Mouse (Mus musculus) heart, adult 8-10 months (tissue): ENCODE data around the gene Samd11. TPM values are rescaled to one million over a fixed set of nuclear protein-coding genes. Genes with fewer than 3 reads are reported as not detected.

Experiments
- DNase-seq: peaks from one replicate; pipeline ENCODE4 v3.0.0; 2022; ENCODE audit warnings: low spot score
- total RNA-seq, 4 experiments: library from RNA; stranded (reverse); gene quantifications; 2 replicates each; pipeline ENCODE4 v1.2.4; 2022

Samd11 gene
- under 1 TPM in 2 of 4 experiments, not detected in 2; 0.22 TPM for total RNA-seq

DNA sequence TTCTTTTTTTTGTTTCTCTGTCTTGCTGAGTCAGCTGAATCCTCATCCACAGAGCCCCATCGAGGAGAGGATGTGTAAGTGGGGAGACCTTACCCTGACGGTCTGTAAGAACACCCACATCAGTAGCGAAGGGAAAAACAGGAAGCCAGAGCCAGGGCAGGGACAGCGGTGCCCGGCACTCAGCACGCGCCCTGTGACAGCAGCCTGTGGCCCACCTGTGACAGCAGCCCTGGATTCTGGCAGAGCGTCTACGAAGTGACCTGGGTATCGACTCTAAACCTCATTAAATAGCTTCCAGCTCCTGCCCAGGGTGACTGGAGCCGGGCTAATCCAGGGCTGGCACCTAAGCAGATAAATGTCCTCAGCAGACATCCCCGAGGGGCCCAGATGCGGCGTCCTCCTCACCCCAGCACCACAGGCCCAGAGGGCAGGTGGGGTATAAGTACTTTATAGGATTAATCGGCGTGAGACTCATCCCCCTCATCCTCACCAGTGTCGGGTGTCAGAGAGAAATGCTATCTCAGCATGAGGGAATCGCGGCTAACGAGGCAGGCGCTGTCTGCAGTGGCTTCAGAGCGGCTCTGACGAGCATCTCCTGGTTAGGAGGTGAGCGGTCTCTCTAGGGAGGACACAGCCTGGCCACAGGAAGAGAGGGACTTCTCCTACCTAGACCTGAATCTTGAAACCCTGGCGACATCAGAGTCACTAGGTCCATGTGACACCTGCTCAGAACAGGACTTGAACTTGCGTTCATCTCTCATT lies at the start of gene Samd11:
Samd11 (minus strand) TSS at position 580 of the 762 bp plus-strand sequence.
- no peak for DNase-seq

DNA sequence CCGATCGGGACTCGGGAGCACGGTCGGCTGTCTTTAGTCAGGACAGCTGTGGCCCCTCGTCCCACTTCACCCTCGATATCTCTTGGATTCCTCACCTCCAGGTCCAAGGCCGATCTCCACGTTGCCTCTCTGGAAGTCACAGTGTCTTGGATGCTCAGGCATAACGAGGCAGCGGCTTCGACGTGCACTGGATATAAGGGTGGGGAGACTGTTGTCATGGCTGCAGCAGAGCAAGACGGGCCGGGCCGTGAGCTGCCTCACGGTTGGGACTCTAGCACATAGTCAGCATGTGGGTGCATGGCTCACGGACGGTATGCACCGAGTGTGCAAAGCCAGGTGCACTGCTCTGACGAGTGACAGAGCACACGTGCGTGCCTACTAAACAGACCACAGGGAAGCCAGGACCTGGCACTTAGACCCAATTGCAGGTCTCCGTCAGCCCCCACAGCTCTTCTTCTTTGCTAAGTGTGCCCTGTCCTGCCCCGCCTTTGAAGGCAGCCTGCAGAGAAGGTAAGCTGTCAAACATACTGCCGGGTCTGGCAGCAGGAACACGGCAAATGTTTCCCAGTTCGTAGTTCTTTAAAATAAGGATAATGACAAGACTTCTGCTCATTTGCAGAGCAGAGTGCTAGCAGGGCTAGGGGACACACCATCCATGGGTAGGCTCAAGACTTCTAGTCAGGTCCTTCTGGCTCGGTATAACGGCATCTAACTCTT lies 938 bp downstream of the Samd11 start:
- no peak for DNase-seq

DNA sequence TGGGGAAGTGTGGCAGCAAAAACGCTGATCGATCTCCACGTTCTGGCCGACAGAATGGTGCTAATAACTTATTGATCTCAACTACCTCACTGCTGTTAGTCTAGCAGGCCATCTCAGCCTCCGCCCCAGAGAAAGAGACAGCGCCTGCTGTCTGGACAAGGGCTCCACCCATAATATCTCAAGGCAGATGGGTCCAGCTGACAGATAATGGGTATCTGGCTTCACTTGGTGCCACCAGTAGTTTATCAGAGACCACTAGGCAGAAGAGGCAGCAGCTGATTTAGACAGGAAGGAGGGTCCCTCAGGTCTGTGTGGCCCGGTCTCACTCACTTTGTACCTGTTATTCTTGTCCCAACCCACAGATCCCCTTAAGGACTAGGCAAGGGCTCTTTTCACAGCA lies 2.4 kb downstream of the Samd11 start:
- no peak for DNase-seq

DNA sequence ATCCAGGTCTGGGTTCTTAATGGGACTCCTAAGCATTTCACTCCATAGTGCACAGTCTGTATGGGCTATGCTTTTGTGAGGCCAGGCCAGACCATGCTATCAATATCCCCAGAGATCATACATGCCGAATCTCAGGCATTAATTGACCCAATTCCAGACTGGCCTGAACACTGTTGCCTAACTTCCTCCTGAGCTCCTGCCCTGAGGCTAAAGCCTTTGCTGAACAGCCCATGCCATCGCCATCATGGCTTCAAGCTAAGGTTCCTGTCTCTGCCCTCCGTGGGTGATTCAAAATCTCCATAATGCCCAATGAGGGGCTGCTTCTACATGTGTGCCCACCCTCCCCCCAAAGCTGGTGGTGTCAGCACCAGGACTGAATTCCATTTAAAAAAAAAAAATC lies 2.8 kb downstream of the Samd11 start:
- no peak for DNase-seq

DNA sequence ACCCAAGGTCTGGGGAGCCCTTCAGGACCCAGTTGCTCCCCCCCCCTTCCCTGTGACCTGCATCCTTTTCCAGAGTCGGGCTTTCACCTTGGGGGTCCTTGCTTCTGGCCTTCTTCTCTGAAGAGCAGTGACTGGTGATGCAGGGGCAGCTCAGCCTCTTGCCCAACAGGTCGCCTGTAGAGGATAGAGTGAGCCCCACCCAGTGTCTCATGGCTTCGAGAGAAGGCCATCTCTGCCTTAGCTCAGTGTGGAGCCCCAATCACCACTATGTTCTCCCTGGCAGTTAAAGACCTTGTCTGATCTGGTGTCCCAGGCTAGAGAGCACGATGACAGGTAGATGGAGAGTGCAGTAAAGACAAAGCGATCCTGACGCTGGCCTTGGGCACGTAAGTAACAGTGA lies 3.3 kb downstream of the Samd11 start:
- DNase-seq, result no peak

DNA sequence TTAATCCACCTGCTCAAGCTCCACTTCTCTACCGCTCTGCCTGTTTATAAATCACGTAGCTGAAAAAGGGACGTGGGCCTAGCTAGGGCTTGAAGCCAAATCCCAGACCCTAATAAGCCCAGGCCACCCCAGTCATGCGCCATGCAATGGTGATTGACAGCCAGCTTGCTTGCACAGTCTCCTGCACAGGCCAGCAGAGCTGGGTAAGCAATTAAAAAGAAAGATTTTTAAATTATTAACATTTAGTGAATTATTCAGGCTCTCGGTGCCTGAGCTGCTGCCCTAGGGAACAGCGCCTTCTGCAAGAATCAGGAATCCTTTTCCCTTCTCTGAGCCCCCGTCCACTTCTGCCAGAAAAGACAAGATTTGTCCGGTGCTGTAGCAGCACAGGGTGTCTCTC lies 4.4 kb downstream of the Samd11 start:
- no peak for DNase-seq

DNA sequence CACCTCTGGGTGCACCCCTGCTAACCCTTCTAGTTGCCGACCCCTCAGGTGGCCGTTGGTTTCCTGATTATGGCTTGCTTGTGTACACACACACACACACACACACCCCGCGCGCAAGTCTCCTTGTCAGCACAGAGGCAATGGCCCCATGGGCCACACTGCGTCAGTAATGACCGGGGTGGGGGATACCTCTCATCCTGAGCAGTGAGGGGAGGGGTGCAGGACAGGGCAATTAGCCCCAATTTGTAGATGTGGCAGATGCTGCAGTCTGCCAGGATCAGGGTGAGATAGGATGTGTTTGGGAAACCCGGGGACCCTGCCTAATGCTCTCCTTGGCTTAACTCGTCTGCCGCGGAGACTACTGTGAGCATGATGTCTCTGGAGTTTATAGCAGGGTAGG lies 5.9 kb downstream of the Samd11 start:
- no peak for DNase-seq

DNA sequence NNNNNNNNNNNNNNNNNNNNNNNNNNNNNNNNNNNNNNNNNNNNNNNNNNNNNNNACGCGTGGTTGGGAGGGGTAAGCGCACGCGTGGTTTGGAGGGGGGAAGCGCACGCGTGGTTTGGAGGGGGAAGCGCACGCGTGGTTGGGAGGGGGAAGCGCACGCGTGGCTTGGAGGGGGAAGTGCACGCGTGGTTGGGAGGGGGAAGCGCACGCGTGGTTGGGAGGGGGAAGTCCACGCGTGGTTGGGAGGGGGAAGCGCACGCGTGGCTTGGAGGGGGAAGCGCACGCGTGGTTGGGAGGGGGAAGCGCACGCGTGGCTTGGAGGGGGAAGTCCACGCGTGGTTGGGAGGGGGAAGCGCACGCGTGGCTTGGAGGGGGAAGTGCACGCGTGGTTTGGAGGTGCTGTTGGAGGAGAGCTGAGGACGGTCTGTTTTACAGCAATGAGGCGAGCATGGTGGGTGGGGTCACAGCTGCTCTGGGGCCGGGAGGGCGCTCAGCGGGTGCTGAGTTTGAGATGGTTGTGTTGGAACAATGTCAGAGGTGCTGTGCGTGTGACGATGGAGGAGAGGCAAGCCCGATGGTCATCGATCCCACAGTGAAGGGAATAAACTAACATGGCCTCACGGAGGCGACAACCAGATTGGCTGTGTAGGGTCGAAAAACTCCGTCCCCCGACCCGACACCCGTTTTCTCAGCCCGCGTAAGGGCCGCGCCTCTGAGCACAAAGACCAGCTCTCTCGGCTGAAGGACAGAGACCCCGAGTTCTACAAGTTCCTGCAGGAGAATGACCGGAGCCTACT lies 18.6 kb downstream of the Samd11 start:
- DNase-seq, result no peak

DNA sequence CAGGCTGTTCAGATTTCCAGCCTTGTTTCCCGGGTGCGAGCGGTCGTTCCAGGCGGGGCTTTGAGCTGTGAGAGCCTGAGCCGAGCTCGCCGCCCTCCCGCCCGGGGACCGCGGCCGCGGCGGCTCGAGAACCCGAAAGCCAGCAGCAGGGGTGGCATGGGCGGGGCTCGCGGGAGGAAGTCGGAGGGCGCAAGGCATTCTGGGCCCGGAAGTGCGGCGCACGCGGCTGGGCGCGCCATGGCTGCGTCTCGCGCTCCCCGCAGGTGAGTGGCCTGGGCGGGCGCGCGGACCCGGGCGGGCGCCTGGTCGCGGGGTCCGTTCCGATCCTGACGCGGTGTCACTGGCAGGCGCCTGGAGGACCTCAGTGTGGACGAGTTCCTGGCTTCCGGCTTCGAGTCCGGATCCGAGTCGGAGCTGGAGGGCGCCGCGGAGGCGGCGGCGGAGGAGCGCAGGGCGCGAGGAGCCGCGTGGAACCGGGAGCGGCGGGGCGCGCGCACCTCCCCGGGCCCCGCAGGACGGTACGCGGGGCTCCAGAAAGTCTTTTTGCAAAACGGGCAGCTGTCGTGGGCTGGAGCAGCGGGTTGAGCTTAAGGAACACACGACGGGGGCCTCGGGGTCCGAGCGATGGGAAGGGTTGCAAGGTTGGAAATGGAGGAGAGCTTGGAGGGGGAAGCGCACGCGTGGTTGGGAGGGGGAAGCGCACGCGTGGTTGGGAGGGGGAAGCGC lies 19.5 kb downstream of the Samd11 start, which contains the start of gene Noc2l:
Noc2l (plus strand) TSS at position 203 of the 726 bp plus-strand sequence.
- DNase-seq, result peak; percentile 86

DNA sequence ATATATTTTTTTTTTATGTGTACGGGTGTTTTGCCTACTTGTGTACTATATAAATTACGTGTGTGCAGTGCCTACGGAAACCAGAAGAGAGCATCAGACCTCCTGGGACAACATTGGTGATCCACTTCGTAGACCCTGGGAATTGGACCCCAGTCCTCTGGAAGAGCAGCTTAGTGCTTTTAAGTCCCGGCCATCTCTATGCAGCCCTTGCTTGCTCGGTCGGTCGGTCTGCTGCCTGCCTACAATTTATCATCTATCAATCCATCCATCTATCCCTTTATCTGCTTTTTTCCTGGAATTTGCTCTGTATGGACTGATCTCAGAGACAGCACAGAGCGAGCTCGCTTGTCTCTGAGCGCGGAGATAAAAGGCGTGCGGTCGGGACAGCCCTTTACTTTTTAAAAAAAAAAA lies 20.1 kb downstream of the Samd11 start:
- DNase-seq, result no peak

DNA sequence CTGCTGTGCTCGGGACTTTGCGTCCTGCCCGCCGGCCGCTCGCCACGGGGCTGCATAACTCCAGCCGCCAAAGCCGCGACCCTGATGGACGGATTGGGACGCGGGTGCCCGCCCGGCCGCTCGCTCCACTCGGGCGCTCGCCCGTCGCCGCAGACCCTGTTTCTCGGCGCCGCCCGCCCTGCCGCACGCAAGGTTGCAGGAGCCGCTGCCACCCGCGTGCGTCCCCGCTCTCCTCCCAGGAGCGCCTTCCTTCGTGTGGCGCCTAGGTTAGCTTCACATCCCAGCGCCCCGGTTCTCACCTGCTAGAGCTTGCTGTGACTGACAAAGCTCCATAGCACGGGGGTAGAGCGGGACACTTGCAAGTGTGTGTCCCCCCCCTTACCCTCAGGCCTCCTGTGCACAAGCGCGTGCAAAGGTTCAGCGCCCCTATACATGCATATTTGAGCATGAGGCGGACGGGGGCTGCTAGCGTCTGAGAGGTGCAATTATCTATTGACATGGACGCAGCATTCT lies 20.7 kb downstream of the Samd11 start, which contains the start of gene Plekhn1:
Plekhn1 (minus strand) TSS at position 157 of the 513 bp plus-strand sequence.
- DNase-seq, result peak; percentile 65

DNA sequence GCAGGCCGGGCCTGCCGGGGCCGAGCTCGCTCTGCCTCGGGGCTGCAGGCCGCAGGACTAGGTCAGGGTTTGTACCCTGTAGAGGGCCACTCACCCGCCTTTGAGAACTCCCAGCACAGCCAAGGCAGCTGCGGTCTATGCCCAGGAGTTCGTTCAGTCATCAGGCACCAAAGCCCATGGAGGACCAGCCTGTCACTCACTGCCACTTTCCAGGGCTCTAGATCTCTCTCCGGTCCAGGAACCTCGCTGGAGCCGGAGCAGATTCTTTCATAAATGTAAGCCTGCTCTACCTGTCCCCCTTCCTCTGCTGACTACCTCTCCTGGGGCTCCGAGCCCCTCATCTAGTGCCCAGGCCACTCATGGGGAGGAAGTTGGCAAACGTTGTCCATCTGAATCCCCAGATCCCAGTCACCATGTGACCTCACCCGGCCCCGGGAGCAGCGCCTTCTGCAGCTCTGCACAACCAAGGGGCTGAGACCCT lies 21.4 kb downstream of the Samd11 start:
- no peak for DNase-seq

DNA sequence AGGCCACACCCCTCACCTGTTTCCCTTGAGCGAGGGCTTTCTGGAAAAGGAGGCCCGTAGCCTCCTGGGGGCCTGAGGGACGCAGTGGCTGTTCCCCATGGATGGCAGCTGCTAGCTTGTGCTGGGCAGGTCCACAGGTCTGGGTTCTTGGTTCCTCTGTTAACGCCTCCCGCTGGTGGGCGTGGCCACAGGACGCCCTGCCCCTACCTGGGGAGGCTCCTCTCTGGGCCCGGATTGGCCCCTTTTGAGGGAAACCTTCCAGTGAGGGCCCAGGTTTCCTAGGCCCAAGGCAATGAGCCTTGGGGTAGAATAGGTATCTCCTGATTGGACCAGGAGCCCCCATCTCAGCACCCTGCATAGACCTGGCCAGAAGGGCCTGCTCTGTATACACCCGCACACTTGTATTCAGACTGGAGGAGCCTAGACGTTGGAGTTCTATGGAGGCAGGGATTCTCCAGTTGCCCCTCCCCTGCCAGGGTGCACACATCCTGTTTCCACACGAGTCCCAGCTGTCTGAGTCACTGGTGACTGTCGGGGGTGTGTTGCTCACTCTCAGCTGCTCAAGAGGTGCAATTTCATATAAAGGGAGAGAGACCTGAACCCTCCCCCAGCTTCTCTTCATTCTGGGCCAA lies 26.9 kb downstream of the Samd11 start:
- no peak for DNase-seq

DNA sequence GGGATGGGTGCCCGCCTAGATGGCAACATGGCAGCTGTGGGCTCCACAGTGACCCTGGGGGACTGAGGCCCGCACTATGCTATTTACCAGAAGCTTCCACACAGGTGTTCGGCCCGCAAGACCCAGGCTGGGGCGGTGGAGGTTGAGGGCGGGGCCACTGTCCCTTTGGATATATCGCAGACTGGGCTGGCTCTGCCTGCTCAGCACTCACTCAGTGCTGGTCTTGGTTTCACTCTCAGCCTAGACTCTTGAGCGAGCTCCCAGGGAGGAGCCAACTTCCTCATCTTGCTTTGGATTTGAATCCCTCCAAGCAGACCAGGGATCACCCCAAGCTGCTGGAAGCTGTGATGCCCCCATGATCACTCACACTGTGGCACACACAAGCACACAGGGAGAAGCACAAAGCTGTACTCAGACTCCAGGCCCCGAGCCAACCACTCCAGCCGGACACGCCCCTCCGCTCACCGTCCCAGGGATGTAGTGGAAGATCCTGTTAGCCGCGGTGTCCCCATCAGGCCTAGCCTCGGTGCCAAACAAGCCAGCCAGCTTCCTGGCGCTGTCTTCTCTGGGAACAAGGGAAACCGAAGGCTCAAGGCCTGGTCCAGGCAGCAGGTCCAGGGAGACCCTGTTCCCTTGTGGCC lies 27.6 kb downstream of the Samd11 start:
- no peak for DNase-seq

DNA sequence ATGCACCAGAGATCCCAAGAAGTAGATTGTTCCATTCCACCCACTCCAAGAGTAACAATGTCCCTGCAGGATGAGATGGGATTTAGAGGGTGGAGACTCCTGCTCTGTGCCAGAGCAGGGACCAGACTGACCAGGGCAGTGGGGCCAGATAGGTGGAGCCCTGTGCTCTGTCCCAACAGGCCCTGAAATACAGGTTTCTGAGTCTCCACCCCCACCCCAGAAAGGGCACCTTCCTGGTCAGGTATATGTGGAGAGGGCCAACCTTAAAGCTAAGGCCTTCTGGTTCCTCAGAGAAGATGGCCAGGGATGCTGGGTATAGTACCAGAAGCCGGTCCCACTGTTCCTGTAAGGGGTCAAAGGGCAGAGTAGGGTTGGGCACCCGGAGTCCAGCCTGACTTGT lies 31.2 kb downstream of the Samd11 start:
- DNase-seq, result no peak

DNA sequence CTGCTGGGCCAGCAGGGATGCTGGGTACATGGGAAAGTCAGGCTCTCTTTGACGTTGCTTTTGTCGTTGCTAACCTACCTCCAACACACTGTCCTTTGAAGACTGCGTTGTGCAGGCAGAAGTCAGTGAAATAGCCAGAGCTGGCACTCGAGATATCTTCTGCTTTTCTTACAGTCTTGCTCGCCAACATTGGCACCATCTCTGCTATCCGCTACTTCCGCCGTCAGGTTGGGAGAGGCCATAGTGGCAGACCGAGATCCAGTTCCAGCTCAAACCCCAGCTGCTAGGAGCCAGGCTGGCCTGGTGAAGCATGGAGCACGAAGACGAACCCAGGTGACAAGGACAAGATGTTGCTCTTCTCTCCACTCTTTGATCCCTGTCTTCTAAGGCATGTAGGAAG lies 35.5 kb downstream of the Samd11 start:
- no peak for DNase-seq

DNA sequence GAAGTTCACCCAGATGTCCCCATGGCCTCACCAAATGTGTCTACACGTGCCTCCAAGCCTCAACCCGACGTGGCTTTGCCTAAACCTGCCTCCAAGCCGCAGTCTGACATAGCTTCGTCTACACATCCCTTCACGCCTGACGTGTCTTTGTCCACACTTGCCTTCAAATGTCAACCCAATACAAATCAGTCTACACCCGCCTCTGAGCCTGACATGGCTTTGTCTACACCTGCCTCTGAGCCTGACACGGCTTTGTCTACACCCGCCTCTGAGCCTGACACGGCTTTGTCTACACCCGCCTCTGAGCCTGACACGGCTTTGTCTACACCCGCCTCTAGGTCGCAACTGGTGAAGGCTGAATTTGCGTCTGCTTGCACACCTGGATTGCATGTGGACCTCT lies 37.6 kb downstream of the Samd11 start:
- no peak for DNase-seq

DNA sequence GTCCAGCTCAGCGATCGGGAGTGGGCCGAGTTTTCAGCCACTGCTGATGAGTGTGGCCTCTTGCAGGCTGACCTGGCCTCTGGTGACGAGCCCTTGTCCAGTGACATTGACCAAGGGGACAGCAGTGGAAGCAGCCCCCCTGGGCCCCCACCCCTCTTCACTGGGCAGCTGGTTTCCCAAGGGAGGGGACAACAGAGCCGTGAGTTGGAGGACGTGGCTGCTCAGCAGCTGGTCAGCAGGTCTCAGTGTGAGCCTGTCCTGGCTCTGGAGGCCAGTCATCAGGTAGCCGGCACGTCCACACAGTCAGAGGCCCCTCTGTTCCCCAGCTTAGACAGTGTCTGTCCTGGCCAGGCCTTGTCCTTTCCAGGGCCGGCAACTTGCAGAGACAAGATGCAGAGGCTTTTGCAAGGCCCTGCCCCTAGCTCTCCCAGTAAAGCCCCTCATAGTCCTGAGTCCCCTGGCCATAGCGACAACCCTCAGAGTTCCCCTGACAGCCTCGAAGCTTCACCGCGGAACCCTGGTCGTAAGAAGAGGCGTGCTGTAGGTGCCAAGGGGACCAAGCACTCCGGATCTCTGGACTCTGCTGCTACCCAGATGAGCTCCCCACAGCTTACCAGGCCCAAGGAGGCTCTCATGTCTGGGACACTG lies 38.3 kb downstream of the Samd11 start:
- no peak for DNase-seq

DNA sequence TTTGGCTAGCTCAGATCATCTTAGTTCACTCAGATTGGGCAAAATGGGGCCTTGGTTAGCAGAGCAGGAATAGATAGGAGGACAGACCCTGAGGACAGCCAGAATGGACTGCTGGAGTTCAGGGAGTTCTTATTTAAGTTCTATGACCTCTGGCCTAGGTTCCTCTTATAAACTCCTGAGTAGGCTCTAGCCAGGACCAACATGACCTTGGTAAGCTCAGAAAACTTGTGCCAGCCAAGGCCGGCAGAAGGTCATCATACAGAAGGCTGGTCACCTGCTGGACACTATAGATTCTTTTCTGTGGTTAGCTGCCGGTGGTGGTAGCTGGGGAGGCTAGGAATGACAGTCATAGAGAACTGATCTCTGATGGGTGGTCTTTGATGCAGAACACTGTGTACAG lies 39.3 kb downstream of the Samd11 start:
- DNase-seq, result no peak

DNA sequence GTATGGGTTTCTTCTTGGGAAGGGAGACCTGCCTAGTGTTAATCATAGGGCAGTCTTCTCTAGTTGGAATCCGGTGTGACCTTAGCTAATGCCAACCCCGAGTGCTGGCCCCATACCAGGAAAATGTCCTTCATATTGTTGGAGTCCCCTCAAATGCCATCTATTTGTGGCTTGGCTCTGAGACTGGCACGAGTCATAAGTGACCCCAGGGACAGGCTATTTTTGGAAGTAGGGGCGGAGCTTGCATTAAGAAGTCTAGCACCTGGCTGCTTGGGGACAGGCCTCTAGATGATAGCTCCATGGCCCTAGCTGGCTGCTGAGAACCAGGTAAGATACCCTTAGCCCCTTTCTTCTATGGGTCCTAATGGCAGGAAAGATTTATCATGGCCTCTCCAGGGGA lies 39.8 kb downstream of the Samd11 start, which contains the start of gene Perm1:
Perm1 (plus strand) TSS at position 220 of the 400 bp plus-strand sequence.
- DNase-seq, result peak; percentile 80
